Mouse (Mus musculus) cerebellum, postnatal 14 days (tissue): ENCODE results near the gene Vmn2r75.
"Not testable (repeated sequence)": the region's sequence is repeated elsewhere in the genome, so short reads cannot be mapped to it uniquely, and the experiment has no call there.

ENCODE experiments used
- DNase-seq, 2 experiments: peaks; one replicate each; pipeline ENCODE4 v3.0.0; 2021; ENCODE audit warnings: mixed read lengths in 2 of 2

Gene Vmn2r75

GRCm38 (mm10) chr7:86171678-86172077 is at the start of gene Vmn2r75:
Gene Vmn2r75, minus strand, starts transcription at chr7:86171778.
- DNase-seq, result not testable (repeated sequence)

- DNase-seq, result no peak
These were observed 39.8 kb upstream of the Vmn2r75 start for GRCm38 (mm10) chr7:86211345-86211744.
